Mouse (Mus musculus): ENCODE results near the gene Znrf2.

The Znrf2 gene

DNA sequence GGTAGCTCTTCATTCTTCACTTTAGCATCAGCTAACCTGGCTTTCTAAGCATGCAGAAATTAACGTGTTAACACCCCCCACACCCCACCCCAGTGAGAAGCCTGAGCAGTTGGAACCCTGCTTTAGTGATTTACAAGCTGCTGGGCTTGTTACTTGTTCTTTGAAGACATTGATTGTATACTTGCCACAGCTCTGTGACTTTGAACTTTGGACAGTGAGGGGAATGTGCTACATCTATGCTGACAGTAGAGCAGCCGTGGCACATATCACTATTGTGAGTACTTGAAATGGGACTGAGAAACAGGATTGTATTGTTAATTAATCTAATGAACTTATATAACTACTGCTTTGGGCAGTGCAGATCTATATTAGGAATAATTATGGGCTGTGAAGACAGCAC lies 66.7 kb downstream of the Znrf2 start:
- in situ Hi-C loops (cut with MboI; ENCODE audit: low pct_unique_long_range_greater_than_20kb in 1 of 2, low sequenced_read_pairs in 2 of 2, unreplicated experiment in 1 of 2): no loop called here

DNA sequence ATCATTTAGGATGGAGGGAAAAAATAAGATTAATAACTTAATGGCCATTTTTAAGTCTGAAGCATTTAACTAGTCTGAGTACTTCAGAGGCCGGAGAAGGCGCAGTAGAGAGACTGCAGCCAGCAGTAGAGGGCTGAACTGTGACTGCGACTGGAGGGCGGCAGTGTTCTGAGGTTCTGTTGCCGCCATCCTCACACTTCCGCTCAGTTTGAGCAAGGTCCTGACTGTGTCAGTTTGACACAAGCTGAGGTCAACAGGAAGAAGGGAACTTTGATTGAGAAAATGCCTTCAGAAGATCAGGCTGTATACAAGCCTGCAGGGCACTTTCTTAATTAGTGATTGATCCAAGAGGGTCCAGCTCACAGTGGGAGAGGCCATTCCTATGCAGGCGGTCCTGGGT lies 69.5 kb downstream of the Znrf2 start:
- in situ Hi-C loops (cut with MboI; ENCODE audit: low pct_unique_long_range_greater_than_20kb in 1 of 2, low sequenced_read_pairs in 2 of 2, unreplicated experiment in 1 of 2): no loop called here

DNA sequence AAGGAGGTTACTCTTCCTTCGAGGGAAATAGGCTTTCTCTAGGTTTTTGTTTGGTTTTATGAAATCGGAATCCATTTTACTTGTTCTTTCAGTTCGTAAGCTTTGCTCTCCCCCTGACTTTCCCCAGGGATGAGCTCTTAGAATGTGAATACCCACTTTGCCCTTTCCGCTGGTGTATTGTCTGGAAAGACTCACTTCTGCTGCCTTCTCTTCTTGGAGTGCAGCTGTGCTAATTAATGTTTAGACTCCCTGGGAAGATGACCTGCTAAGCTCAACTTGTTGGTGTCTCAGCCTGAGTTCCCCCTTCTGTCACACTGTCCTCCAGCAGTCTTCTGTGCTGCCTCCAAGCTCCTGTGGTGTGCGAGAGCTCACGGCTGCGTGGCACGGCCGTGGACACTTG lies 73.5 kb downstream of the Znrf2 start:
- in situ Hi-C loops (cut with MboI; ENCODE audit: low pct_unique_long_range_greater_than_20kb in 1 of 2, low sequenced_read_pairs in 2 of 2, unreplicated experiment in 1 of 2): no loop called here

DNA sequence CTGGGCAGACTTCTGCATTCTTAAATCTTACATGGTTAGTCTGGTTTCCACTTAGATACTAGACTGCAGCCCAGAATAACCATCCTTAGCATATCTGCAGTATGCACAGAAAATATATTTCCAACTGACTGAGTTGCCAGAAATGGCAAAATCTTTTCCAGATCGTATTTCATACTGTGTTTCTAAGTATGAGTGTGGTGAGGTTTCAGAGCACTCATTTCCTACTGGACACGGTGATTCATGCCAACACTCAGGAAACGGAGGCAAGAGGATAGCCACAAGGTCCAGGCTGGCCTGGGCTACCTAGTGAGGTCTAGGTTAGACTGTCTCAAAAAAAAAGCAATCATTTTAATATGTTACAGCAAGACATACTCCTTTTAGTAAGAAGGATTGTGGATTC lies 74.7 kb downstream of the Znrf2 start:
- in situ Hi-C loops (cut with MboI; ENCODE audit: low pct_unique_long_range_greater_than_20kb in 1 of 2, low sequenced_read_pairs in 2 of 2, unreplicated experiment in 1 of 2): no loop called here

DNA sequence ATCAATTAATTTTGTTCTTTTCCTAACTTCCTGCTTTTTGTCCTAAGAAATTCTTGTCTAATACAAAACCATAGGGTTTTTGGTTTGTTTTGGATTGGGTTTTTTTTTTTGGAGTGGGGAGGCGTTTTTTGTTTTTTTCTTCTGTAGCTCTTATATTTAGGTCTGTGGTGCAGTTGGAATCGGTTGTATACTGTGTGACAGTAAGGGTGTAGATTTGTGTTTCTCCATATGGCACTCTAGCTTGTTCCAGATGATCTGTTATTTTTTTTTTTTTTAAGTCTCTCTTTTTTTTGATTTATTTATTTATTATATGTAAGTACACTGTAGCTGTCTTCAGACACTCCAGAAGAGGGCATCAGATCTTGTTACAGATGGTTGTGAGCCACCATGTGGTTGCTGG lies 83.5 kb downstream of the Znrf2 start:
- in situ Hi-C loops (cut with MboI; ENCODE audit: low pct_unique_long_range_greater_than_20kb in 1 of 2, low sequenced_read_pairs in 2 of 2, unreplicated experiment in 1 of 2): no loop called here

DNA sequence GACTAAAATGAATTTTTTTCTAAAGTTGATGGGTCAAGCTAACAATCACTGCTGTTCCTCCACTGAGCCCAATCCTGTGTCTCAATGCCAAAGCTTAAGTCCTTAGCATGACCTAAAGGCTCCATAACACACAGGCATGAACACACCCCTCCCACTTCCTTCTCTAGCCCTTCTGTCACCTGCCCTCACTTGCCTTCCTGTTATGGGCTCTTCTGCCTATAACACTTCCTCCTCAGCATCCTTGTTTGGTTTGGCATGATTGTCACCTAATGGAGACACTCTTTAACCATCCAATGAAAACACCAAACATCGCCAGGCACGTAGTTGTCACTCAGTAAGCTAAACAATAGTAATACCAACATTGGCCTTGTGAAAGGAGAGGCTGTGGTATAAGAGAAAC lies 85.8 kb downstream of the Znrf2 start:
- in situ Hi-C loops (cut with MboI; ENCODE audit: low pct_unique_long_range_greater_than_20kb in 1 of 2, low sequenced_read_pairs in 2 of 2, unreplicated experiment in 1 of 2): no loop called here

DNA sequence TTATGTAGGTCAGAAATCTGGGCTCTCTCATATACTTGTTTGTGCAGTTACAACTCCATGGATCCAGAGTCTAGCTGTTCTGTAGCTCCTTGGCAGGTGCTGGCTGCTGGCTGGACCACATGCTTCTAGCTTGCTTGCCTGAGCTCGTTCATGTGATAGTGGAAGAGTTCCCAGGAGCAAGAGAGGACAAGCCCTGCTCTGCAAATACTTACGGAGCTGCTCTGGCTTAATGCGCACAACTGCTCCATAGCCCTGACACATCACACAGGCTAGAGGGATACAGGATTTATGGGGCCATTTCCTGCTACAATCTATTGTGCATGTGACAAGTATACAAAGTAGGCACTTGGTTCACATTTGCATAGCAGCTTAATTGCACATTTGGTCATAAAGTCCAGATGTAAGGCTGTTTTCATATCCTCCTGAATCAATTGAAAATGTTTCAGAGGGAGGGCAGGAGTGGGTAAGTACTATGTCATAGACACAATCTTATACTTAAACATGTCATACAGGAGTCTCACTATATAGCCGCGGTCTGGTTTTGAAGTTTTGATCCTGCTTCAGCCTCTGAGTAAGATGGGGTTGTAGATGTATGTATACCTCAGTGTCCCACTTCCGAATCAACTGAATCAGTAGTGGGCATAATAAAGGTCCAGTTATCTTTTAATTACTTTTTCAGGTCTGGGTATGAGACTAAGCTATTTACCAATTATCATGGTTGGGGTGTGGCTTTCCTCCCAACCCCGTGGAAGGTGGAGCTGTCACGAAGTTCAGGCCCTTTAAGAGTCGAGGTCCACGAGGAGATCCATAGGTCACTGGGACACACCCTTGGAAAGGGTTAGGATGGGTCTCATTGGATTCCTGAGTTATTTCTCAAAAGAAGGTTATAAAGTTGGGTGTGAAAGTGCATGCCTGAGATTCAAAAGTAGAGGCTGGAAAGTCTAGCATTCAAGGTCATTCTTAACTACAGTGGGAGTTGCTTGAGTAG lies 89.6 kb downstream of the Znrf2 start:
- in situ Hi-C loops (cut with MboI; ENCODE audit: low pct_unique_long_range_greater_than_20kb in 1 of 2, low sequenced_read_pairs in 2 of 2, unreplicated experiment in 1 of 2): no loop called here

DNA sequence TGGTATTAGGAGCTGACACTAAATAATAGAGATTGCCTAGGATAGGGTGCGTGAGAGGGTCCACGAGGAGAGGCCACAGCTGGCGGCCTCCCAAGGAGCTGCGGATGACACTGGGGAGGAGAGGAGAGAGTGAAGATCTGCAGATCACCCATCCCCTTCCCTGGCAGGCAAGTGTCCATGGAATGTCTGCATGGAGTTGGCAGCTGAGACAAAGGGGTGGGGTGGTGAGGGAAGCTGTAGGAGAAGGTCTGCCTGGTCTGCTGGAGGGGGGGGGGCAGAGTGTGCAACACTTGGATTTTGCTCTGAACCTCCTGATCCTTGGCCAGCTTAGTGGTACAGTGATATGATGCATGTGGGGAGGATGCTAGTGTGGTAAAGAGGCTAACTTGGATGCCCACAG lies 98.3 kb downstream of the Znrf2 start:
- in situ Hi-C loops (cut with MboI; ENCODE audit: low pct_unique_long_range_greater_than_20kb in 1 of 2, low sequenced_read_pairs in 2 of 2, unreplicated experiment in 1 of 2): loop anchor here in 1 of 2 experiments (10.0 kb wide), 2 partner anchors 100 to 210 kb away; no protein-coding TSS in a partner anchor

DNA sequence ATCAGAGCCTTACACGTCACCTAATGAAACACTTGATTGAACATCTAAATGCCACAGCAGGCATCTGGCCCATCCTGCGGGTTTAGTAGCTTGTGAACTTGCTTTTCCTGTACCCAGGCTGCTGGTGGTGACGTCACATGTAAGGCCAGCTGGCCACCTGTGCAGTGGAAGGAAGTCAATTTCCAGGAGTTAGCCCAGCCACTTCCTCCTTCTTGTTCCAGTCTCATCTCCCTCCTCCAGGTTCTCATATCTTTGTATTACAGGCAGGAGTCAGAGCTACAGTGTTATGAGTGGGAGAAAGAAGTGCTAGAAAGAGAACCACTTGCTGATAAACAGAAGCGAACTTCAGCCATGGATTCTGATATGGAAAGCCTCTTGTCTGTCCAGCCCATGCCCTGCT lies 99.4 kb downstream of the Znrf2 start:
- in situ Hi-C loops (cut with MboI; ENCODE audit: low pct_unique_long_range_greater_than_20kb in 1 of 2, low sequenced_read_pairs in 2 of 2, unreplicated experiment in 1 of 2): loop anchor here in 1 of 2 experiments (10.0 kb wide), 2 partner anchors 99 to 211 kb away; no protein-coding TSS in a partner anchor

DNA sequence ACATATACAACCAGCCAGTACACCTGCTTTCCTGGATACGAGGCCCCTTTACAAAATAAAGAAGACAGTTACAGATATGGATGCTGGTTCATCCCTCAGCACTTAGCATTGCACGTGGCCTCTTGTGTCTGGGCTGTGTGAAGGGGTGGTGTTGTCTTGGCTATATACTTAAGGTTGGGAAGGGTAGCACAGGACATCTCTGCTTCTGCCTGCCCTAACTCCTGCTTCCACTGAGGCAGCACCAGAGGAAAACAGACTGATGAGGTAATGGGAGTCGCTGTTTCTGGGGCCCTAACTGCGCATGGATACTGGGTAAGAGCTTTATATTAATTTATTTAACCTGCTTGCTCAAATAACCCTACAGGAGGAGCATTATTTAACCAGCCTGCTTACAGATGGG lies 100.2 kb downstream of the Znrf2 start:
- in situ Hi-C loops (cut with MboI; ENCODE audit: low pct_unique_long_range_greater_than_20kb in 1 of 2, low sequenced_read_pairs in 2 of 2, unreplicated experiment in 1 of 2): loop anchor here in 1 of 2 experiments (10.0 kb wide), 2 partner anchors 98 to 212 kb away; no protein-coding TSS in a partner anchor

DNA sequence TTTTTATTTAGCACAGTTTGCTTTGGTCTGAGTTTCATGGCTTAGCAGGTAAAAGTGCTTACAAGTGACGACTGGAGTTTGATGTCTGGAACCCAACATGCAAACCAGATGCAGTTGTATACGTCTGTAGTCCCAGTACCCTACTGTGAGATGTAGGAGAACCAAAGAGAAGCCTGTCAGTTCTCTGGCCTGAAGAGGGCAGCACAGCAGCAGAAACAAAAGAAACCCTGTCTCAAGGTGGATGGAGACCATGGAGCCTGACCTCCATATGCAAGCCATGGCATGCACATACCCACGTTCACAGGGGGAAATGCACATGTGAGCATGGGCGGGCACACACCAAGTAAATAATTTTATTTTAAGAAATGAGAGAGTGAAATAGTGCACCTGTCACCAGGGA lies 100.8 kb downstream of the Znrf2 start:
- in situ Hi-C loops (cut with MboI; ENCODE audit: low pct_unique_long_range_greater_than_20kb in 1 of 2, low sequenced_read_pairs in 2 of 2, unreplicated experiment in 1 of 2): loop anchor here in 1 of 2 experiments (10.0 kb wide), 2 partner anchors 97 to 213 kb away; no protein-coding TSS in a partner anchor

DNA sequence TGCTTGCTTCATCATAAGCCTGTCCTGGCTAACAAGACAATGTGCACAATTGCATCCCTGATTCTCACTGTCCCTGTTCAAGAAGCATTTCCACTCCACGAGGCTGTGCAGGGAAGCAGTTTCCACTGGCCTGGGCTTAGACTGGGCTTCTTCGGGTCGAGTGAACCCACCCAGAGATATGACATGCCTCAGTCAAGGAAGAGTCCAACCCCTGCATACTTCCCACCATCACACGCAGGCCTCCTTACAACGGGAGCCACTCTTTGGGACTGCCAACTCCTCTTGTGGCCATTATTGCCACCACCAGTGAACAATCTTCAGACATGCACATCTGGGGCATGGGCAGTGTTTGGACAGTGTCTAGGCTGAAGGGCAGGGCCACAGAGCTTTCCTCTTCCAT lies 101.8 kb downstream of the Znrf2 start:
- in situ Hi-C loops (cut with MboI; ENCODE audit: low pct_unique_long_range_greater_than_20kb in 1 of 2, low sequenced_read_pairs in 2 of 2, unreplicated experiment in 1 of 2): loop anchor here in 1 of 2 experiments (10.0 kb wide), 2 partner anchors 96 to 214 kb away; no protein-coding TSS in a partner anchor

DNA sequence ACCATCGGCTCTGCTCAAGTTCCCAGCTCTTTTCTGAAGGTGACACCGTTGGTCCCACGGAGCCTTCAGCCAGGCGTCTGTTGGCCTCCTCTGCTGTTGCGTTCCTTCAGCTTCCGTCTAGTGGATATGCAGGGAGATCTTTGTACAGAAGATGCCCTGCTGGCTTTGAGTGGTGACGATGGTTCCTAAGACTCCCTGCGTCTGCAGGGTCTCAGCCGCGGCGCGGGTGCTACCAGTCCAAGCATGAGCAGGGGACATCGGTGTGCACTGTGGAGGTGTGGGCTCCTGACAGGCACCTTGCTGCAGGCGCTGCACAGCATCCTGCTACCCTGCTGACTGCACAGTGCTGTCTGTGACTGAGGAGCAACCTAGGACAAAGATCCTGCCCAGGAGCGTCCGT lies 107.8 kb downstream of the Znrf2 start:
- in situ Hi-C loops (cut with MboI; ENCODE audit: low pct_unique_long_range_greater_than_20kb in 1 of 2, low sequenced_read_pairs in 2 of 2, unreplicated experiment in 1 of 2): loop anchor here in 1 of 2 experiments (5.0 kb wide), 1 partner anchor 243 kb away; no protein-coding TSS in a partner anchor

DNA sequence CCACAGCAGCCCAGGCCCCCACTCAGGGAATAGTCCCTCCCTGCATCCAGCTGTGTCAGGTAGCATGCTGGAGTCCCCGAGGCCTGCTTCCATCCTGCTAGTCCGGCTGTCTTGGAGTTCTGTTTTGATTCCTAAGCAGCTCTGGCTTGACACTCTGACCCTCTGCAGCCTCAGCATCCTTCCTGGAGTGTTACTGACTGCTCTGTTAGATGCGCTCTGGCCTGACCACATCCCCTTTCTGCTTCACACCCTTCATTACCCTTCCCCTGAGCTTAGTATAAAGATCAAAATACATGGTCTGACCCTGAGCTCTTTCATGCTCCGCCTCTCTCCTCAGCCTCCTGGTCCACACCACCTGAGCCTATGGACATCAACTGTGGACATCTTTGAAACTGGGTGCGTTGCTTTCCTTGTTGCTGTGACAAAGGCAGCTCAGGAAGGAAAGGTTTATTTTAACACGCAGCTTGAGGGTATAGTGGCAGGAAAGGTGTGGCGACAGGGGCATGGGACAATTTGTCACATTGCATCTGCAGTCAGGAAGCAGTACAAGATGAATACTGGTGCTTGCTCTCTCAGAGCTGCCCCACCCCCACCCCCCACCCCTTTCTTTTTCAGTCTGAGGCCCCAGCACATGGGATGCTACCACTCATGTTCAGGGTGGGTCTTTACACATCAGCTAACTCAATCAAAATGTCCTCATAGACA lies 109.2 kb downstream of the Znrf2 start:
- in situ Hi-C loops (cut with MboI; ENCODE audit: low pct_unique_long_range_greater_than_20kb in 1 of 2, low sequenced_read_pairs in 2 of 2, unreplicated experiment in 1 of 2): no loop called here

DNA sequence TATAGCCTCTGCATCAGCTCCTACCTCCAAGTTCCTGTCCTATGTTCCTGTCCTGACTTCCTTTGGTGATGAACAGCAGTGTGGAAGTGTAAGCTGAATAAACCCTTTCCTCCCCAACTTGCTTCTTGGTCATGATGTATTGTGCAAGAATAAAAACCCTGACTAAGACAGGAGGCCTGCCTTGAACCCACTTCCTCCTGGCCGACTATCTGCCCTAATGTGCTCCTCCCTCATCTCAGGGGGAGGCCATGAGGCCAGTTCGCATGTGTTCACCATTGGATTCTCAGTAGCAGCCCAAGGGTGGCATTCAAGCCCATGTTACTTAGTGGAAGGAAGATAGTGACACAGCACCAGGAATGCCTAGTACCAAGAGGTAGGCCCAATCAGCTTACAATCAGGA lies 110.2 kb downstream of the Znrf2 start:
- in situ Hi-C loops (cut with MboI; ENCODE audit: low pct_unique_long_range_greater_than_20kb in 1 of 2, low sequenced_read_pairs in 2 of 2, unreplicated experiment in 1 of 2): no loop called here

DNA sequence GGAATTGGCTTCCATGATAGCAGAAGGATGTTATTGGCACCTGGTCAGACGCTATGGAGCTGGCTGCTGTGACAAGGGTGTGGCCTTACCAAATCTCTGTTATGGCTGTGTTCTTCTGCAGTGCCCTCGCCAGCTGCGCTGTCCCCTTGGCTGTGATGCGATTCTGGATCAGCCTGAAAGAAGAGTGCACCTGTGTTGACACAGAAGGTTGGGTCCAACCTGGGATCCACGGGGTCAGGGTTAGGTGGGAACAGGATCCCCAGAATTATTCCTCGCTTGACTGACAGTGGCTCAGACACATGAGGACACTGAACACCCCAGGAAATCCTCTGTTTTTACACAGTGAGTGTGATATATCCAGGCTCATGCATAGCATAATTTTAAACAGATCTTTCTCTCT lies 111.2 kb downstream of the Znrf2 start:
- in situ Hi-C loops (cut with MboI; ENCODE audit: low pct_unique_long_range_greater_than_20kb in 1 of 2, low sequenced_read_pairs in 2 of 2, unreplicated experiment in 1 of 2): no loop called here

DNA sequence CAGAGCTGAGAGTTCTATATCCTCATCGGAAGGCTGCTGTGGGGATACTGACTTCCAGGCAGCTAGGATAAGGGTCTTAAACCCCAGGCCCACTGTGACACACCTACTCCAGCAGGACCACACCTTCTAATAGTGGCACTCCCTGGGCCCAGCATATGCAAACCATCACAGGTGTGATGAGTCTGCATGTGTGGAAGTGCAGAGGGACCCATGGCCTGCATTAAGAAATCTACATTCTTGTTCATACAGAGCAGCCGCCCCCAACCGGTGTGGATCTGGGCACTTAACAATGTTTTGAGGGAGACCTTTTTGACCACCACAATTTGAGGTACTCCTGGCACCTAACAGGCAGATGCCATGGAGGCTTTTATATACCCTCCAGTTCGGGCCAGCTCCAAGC lies 114.9 kb downstream of the Znrf2 start:
- in situ Hi-C loops (cut with MboI; ENCODE audit: low pct_unique_long_range_greater_than_20kb in 1 of 2, low sequenced_read_pairs in 2 of 2, unreplicated experiment in 1 of 2): no loop called here

DNA sequence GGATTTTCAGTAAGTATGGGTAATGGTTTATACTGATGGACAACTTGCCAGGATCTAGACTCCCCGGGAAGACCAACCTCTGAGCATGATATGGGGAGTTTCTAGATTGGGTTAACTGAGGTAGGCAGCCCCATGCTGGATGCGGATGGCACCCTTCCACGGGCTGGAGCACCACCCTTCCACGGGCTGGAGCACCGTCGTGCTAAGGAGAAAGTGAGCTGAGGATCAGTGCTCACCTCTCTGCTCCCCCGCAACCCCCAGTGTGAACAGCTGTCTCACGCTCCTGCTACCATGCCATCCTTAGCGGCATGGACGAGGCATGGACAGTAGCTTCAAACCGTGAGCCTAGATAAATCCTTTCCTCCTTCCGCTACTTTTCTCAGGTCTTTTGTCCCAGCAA lies 115.8 kb downstream of the Znrf2 start:
- in situ Hi-C loops (cut with MboI; ENCODE audit: low pct_unique_long_range_greater_than_20kb in 1 of 2, low sequenced_read_pairs in 2 of 2, unreplicated experiment in 1 of 2): no loop called here

DNA sequence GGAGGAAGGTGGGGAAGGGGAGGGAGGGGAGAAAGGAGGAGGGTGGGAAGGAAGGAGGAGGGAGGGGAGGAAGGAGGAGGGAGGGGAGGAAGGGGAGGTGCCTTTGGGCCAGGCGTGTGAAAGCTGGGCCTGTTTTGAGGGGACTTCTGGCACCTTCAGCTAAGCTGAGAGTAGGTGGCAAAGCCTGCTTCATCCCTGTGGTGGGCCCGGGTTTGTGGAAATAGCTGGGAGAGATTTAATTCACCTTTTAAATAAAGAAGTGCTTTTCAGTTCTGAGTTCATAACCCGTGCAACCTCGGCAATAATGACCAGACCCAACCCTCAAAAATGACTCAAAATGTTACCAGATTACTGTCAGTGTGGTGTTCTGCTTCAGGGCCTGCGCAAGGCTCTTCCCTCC lies 116.5 kb downstream of the Znrf2 start:
- in situ Hi-C loops (cut with MboI; ENCODE audit: low pct_unique_long_range_greater_than_20kb in 1 of 2, low sequenced_read_pairs in 2 of 2, unreplicated experiment in 1 of 2): no loop called here

Data from mouse embryonic stem cell (cell line).